Mouse (Mus musculus) frontal cortex, postnatal 10 days (tissue): ENCODE data around the gene Cox7a1.
"Not testable (repeated sequence)": the region's sequence is repeated elsewhere in the genome, so short reads cannot be mapped to it uniquely, and the experiment has no call there.

ENCODE experiments used
- DNase-seq, 2 experiments: peaks; one replicate each; pipeline ENCODE4 v3.0.0; 2022; ENCODE audit warnings: low spot score in 2 of 2, mixed read lengths in 1 of 2

The Cox7a1 gene

GRCm38 (mm10) chr7:30193013-30193412 lies 9.1 kb downstream of the Cox7a1 start:
- DNase-seq = no peak

GRCm38 (mm10) chr7:30193581-30194100 lies 9.7 kb downstream of the Cox7a1 start:
- peak in 1 of 2 experiments; percentile 62 for DNase-seq

DNA sequence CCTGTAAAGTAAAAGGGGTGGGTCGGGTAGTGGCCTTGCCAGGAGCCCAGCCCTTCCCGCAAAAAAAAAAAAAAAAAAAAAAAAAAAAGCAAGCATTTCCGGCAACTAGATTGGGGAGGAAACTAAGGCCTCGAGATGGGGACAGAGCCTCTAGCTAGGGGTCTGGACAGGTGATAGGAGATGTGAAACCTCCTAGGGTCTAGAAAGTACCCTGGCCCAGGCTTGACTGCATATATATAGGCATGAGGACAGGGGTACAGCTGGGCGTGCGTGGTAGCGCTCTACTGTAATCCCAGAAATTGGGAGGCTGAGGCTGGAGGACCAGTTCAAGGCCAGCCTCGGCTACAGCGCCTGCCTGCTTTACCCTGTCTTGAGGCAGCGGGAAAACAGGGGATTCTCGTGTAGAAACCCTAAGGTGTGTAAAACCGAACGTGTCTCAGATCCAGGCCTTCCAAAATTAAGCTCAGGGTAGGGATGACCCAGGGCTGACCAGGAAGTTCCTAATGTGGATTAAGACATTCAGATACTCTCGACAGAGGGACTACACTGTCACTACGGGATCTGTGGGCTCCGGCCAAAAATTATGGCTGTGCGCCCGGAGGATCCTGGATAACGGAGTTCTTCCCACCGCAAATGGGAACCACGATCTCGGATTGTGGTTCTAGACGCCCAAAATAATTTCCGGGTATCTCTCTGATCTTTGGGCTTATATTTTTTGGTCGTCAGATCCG lies 10.3 kb downstream of the Cox7a1 start:
- DNase-seq = no peak

DNA sequence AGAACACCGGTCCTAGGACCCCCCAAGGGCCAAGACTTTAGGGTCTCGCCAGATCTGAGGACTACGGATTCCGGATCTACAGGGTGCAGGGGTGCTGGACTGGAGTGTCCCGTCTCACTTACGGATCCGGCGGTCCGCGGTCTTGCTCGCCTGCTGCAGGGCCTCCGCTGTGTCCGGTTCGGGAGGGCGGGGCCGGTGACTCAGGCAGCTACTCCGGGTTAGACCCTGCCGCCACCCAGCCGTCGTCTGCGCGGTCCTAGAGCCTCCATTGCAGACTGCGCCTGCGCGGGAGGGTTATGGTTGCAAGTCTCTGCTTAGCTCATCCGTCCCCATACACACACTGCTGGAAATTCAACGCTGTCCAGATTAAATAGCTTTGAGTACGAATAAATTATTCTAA lies 10.9 kb downstream of the Cox7a1 start:
- peak; percentile 86 to 92 for DNase-seq

DNA sequence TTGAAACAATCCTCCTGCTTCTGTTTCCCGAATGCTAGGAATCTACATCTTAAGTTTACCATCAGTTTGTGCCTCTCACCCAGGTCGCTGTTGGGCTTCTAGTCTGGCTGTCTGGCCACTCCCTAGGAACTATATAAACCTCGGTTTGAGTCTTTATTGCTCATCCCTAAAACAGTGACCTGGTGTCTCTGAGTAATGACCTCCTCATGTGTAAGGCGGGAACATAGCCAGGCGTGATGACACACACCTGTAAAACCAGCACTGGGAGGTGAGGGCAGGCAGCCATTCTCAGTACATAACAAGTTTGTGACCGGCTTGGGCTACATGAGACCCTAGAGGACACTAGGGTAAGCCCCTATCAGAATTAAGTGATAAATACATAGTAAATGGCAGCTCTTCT lies 11.5 kb downstream of the Cox7a1 start:
- no peak for DNase-seq

DNA sequence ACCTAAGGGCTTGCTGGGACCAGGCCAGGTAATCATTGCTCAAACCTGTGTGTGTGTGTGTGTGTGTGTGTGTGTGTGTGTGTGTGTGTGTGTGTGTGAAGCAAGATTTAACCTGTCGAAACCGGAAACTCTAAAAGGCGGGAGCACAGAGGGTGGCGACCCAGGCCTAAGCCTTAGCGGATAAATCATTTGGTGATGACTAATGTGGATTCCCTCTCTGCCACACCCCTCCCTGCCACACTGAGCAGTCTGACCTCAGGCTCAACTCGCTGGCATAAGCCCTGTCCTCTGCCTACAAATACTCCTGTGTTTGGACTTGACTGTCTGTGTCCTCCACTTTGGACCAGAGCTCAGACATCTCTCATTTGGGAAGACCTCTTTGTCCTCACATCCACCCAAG lies 12.2 kb downstream of the Cox7a1 start:
- DNase-seq = no peak

GRCm38 (mm10) chr7:30197592-30198129 lies 13.7 kb downstream of the Cox7a1 start:
- no peak for DNase-seq

DNA sequence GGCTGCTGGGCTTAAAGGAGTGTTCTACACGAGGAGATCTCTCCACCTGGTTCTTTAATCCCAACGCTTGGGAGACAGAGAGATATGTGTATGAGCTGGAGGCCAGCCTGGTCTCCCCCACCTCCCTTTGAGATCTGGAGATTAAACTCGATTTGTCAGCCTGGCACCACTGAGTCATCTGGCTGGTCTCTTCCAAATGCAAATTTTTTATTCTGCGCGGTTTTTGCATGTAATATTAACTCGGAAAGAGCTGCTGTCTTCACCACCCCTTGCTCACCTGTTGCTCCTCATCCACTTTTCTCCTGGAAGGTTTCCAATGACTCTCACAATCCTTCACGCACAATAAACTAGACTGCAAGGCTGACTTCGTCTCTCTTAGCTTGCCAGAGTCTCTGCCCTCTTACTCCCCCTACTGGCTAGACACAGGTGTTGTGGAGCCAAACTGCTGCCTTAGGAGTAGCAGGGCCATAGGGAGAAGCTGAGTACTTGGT lies 14.6 kb downstream of the Cox7a1 start, which contains the start of gene Capns1:
Gene Capns1, minus strand, starts transcription at position 331 of the 491 bp plus-strand sequence.
- DNase-seq = no peak

DNA sequence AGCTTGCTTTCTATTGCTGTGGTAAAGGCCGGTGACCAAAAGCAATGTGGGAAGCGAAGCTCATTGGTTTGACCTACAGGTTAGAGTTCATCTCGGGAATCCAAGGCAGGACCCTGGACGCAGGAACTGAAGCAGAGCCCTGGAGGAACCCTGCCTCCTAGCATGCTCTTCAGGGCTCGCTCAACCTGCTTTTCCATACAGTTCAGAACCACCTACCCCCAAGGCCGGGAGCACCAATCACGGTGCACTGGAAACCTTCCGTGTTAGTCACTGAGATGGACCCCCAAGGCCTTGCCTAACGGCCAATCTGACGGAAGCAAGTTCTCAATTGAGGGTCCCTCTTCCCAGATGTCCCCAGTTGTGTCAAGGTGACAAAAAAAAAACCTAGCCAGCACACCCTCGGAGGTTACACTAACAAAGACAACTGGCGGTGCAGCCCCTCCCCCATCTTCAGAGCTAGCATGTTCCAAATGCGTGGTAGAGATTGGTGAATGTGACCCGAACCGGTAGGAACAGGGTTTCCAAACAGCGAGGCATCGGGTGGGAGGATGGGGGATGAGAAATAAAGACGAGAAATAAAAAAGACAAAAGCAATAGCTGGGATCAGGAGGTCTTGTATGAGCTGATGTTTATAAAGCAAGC lies 15.7 kb downstream of the Cox7a1 start:
- no peak for DNase-seq

DNA sequence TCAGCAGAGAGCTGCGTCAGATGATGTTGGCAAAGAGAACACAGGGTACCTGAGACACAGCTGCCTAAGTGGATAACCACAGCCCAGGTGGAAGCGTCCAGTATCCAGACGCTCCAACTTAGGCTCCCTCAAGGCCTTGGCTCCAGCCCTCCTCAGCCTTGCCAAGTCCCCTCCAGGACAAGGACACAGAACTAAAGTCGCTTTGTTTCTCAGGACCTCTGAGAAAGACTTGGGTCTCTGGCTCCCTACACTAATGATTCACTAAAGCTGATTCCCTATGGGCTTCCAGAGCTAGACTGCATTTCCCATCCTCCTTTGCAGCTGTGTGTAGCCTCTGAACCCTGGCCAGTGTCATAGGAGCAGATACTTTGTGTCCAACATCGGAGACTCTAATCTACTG lies 16.3 kb downstream of the Cox7a1 start:
- DNase-seq = no peak

DNA sequence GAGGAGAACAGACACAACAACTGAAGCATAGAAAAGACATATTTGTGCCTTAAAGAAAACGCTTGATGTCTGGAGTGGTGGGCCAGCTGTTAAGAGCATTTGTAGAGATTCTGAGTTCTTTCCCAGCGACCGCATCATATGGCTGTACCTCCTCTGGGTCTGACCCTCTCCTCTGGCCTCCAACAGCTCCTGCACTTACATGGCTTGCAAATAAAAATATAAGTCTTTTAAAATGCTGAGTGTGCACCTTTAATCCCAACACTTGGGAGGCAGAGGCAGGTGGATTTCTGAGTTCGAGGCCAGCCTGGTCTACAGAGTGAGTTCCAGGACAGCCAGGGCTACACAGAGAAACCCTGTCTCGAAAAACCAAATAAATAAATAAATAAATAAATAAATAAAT lies 16.7 kb downstream of the Cox7a1 start:
- not testable (repeated sequence) for DNase-seq

DNA sequence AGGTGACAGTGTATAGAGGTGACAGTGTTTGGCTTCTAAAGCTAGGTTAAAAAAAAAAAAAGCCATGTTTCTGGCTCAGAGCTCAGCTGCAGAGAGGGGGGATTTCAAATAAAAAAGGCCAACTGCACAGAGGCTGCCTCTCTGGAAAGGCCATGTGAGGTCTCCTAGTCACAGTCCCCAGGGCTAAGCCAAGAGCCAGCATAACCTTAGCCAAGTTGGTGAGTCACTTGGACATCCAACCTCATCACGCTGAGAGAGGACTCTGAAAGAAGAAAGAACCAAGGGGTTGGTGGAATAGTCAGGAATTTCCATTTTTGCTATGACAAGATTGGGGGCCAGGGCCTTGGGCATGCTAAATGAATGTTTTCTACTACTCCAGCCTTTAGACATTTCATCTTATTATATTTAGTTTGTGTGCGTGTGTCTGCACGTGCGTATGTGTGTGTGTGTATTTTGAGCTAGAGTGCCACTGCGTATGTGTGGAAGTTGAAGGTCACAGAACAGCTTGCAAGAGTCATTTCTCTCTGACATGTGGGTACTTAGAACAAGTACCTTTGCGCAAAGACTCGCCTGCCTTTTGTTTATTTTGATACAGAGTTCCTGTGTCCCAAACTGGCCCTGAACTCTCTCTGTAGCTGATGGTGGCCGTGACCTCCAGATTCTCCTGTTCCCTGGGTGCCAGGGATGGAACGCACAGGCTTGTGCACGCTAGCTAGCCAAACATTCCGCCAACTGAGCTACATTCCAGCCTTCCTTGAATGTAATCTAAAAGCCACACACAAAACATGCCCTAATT lies 19.1 kb downstream of the Cox7a1 start:
- DNase-seq = no peak

GRCm38 (mm10) chr7:30204380-30204779 lies 20.4 kb downstream of the Cox7a1 start:
- DNase-seq = no peak

DNA sequence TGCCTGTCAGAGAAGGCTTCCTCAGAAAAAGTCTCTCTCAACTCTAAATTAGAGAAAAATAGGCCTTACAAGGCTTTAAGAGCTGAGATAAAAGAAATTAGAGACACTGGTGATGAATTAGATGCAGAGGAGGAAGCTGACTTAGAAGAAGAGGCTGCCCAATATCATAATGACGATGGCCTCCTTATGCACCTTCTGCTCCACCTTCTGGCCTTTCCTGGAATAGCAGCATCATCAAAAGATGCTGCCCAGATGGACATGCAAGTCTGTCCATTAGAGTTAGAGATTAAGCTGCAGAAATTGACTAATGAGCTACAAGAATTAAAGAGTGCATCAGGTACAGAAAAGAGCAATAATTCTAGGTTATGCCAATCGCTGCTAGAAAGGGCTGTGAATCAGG lies 21.4 kb downstream of the Cox7a1 start:
- no peak for DNase-seq

DNA sequence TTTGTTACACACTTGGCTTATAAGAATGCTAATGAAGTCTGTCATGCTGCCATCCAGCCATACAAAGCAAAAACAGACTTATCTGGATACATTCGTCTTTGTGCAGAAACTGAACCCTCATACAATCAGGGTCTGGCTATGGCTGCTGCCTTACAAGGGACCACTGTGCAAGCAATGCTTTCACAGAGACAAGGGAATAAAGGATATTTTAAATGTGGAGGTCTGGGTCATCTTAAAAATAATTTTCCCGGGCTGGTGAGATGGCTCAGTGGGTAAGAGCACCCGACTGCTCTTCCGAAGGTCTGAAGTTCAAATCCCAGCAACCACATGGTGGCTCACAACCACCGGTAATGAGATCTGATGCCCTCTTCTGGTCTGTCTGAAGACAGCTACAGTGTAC lies 22.4 kb downstream of the Cox7a1 start:
- DNase-seq = not testable (repeated sequence)

DNA sequence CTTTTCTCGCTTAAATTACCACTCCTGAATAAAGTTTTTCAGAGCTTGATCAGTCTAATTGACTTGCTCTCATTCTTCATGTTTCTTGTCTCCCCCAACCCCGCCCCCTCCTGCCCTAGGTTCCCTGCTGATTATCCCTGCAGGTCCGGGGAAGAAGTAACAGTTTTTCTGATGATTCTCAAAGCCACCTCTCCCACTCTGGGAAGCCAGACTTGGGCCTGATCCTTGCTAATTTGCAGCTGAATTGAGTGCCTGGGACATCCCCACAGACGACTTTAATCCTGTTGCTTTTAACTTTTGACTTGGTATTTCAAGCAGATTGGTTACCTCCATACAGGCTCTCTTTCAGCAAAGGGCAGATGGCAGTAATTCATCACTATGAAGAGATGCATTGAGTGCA lies 27.1 kb downstream of the Cox7a1 start:
- DNase-seq = no peak

- no peak for DNase-seq
These were observed 29.9 kb downstream of the Cox7a1 start for GRCm38 (mm10) chr7:30213881-30214280.

DNA sequence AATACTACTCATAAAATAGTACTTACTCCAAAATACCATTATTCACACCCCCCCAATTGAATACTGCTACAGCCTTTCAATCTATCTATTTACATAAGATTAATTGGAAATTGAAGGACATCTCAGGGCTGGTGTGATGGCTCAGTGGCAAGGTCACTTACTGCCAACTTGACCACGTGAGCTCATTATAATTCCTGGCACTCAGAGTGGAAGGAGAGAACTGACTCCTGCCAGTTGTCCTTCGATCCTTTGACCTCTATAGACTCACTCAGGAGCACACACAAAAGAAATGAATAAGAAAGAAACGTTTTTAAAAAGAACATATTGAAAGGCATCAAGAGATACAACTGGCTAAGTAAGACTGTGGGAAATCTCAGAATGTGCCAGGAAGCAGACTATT lies 31.9 kb downstream of the Cox7a1 start:
- DNase-seq = no peak

DNA sequence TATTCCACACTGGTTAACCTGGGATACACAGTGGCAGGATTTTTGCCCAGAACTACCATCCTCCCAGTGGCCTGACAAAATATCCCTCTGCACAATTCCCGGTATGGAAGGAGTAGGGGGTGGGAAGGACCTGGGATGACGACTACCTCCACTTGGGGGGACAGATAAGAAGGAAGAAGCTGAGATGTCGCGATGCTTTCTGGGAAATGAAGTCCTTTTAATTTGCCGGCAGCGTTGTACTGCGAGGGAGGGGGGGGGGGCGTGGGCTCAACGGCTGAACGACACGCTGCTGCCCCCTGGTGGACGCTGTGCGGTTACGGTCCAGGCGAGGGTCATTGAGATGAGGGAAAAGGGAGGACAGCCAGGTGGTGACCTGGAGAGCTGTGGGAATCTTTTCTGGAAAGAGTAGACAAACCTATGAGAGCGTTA lies 32.8 kb downstream of the Cox7a1 start:
- DNase-seq = peak in 1 of 2 experiments; percentile 59

DNA sequence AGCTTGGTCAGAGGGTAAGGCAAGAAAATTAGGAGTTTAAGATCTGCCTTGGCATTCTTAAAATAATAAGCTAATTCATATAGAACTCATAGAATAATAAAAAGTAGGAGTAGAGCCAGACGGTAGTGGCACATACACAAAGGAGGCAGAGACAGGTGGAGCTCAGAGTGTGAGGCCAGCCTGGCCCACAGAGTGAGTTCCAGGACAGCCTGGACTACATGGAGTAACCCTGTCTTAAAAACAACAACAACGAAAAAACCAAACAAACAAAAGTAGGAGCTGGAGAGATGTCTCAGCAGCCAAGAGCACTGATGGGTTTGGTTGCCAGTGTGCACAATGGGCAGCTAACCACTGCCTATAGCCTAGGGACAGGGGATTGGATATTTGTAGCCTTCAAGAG lies 33.3 kb downstream of the Cox7a1 start:
- no peak for DNase-seq

GRCm38 (mm10) chr7:30219293-30220007 lies 35.5 kb downstream of the Cox7a1 start:
- DNase-seq = no peak
